ENCODE assay signal across 14 mouse cellular contexts in genomic region chr10:37378002-37378702, GRCm38 (mm10).
A peak's percentile ranks its signal among the peaks of the same experiment; 100 is the strongest.
DNase-seq lines count a peak whose midpoint lies in the region; ATAC-seq lines count a peak whose summit lies in the region.
"Had no signal": no experiment of that assay in that cellular context is flagged by ENCODE, and none has a peak within 500 bp of the region (broad histone marks: within the 10 kb centered on the region; RNA-seq: fewer than 3 reads in every experiment).

No protein-coding gene starts in this region.

- H3K4me1 ChIP-seq in hindbrain, embryonic 12.5 days, result peaks cover 13% of the 10 kb centered on the region
- H3K4me1 ChIP-seq in midbrain, embryonic 15.5 days, result peaks cover 11% of the 10 kb centered on the region
- H3K4me1 ChIP-seq: limb, embryonic 13.5 days; stomach, embryonic 15.5 days had no signal

- no peak overlapping the region for H3K9ac ChIP-seq in hindbrain, embryonic 12.5 days
- H3K9ac ChIP-seq in midbrain, embryonic 15.5 days, result no peak overlapping the region
- H3K9ac ChIP-seq: limb, embryonic 13.5 days; lung, embryonic 14.5 days; stomach, embryonic 15.5 days had no signal

- peak overlapping the region; percentile 23 for H3K4me2 ChIP-seq in hindbrain, embryonic 12.5 days (replicated peaks)
- H3K4me2 ChIP-seq in midbrain, embryonic 15.5 days, result peak overlapping the region; percentile 13
- H3K4me2 ChIP-seq: limb, embryonic 13.5 days; lung, embryonic 14.5 days; stomach, embryonic 15.5 days had no signal

- no peaks in the 10 kb centered on the region for H3K9me3 ChIP-seq in hindbrain, embryonic 12.5 days (replicated peaks)
- H3K9me3 ChIP-seq in midbrain, embryonic 15.5 days, result no peaks in the 10 kb centered on the region
- H3K9me3 ChIP-seq: limb, embryonic 13.5 days; stomach, embryonic 15.5 days had no signal

- peak overlapping the region; percentile 69 for H3K27ac ChIP-seq in hindbrain, embryonic 12.5 days
- peak overlapping the region; percentile 54 for H3K27ac ChIP-seq in midbrain, embryonic 15.5 days
- H3K27ac ChIP-seq: limb, embryonic 13.5 days; stomach, embryonic 15.5 days had no signal

- H3K4me3 ChIP-seq in hindbrain, embryonic 12.5 days, result no peak overlapping the region
- H3K4me3 ChIP-seq in midbrain, embryonic 15.5 days, result no peak overlapping the region
- H3K4me3 ChIP-seq: limb, embryonic 13.5 days; stomach, embryonic 15.5 days had no signal

- H3K27me3 ChIP-seq in hindbrain, embryonic 12.5 days, result no peaks in the 10 kb centered on the region
- no peaks in the 10 kb centered on the region for H3K27me3 ChIP-seq in midbrain, embryonic 15.5 days (replicated peaks)
- H3K27me3 ChIP-seq: limb, embryonic 13.5 days; stomach, embryonic 15.5 days had no signal

- 11% methylated on average over 4 of the region's 4 CpGs for WGBS in hindbrain, embryonic 12.5 days
- 1% methylated on average over 4 of the region's 4 CpGs for WGBS in midbrain, embryonic 15.5 days

- DNase-seq in ZHBTc4 (ENCODE audit: low read depth, low spot score), result peak; percentile 56
- peak; percentile 55 for DNase-seq in embryo, embryonic 9.5 days (ENCODE audit: extremely low spot score)
- no peak for DNase-seq in kidney, adult 18-20 months
- no peak for DNase-seq in layer of hippocampus, adult 9-10 months (ENCODE audit: low spot score)
- no peak for DNase-seq in cerebellum, postnatal 4 days (ENCODE audit: low spot score in 2 of 2)
- DNase-seq: cerebellum, postnatal 36 days; heart, adult 11 months; kidney, adult 2 months; layer of hippocampus, adult 9-11 months; lung, embryonic 14.5 days had no signal

- peak; percentile 91 for ATAC-seq in hindbrain, embryonic 12.5 days (ENCODE audit: low FRiP score)
- ATAC-seq in midbrain, embryonic 15.5 days (replicated peaks), result peak; percentile 91

- no peaks in the 10 kb centered on the region for H3K36me3 ChIP-seq in hindbrain, embryonic 12.5 days
- H3K36me3 ChIP-seq in midbrain, embryonic 15.5 days (replicated peaks), result no peaks in the 10 kb centered on the region
- H3K36me3 ChIP-seq: limb, embryonic 13.5 days; stomach, embryonic 15.5 days had no signal

Comparison
In these comparisons a context has a peak if more than half of its experiments do, and no peak if none do; other contexts are left out.
1. DNase-seq: peak in ZHBTc4 (single experiment) and embryo, embryonic 9.5 days (single experiment); none in kidney, adult 18-20 months (single experiment), layer of hippocampus, adult 9-10 months (single experiment) and cerebellum, postnatal 4 days (0 of 2).